Mouse (Mus musculus) CH12.LX (cell line): ENCODE measurements at regions not wholly inside any gene's neighbourhood (a gene's known extent, or its start where the extent isn't known, plus 50 kb on each side); places are given as distances from the start of the nearest gene placed in this dataset.

Experiments
- BHLHE40 ChIP-seq: IDR thresholded peaks from 2 replicates; pipeline ENCODE4 v1.6.1; 2011; ENCODE audit warnings: mild to moderate bottlenecking, low read depth, low read length, improper control_type of control experiment
- CHD2 ChIP-seq: IDR thresholded peaks from 2 replicates; pipeline ENCODE4 v1.6.1; 2011; ENCODE audit warnings: low read length, improper control_type of control experiment
- CTCF ChIP-seq, 2 experiments: IDR thresholded peaks in 1 of 2; conservative IDR thresholded peaks in 1 of 2; 2 replicates each; pipeline ENCODE4 v1.5.1; 2011 to 2012; ENCODE audit warnings: low read depth in 2 of 2, low read length in 2 of 2, improper control_type of control experiment in 1 of 2, inconsistent platforms in 1 of 2, mild to moderate bottlenecking in 1 of 2, moderate library complexity in 1 of 2
- E2F4 ChIP-seq: IDR thresholded peaks from 2 replicates; pipeline ENCODE4 v1.6.1; 2011; ENCODE audit warnings: low read depth, low read length, improper control_type of control experiment; ENCODE audit not compliant: insufficient replicate concordance
- ELF1 ChIP-seq: IDR thresholded peaks from 2 replicates; pipeline ENCODE4 v1.6.1; 2014; ENCODE audit warnings: low read depth, mild to moderate bottlenecking, inconsistent platforms, low read length, improper control_type of control experiment
- EP300 ChIP-seq: IDR thresholded peaks from 2 replicates; pipeline ENCODE4 v1.6.1; 2011; ENCODE audit warnings: low read length, improper control_type of control experiment
- MAZ ChIP-seq: IDR thresholded peaks from 2 replicates; pipeline ENCODE4 v1.6.1; 2012; ENCODE audit warnings: low read depth, mild to moderate bottlenecking, inconsistent platforms, low read length, improper control_type of control experiment, moderate library complexity
- MEF2A ChIP-seq: IDR thresholded peaks from 2 replicates; pipeline ENCODE4 v1.6.1; 2014; ENCODE audit warnings: low read depth, mild to moderate bottlenecking, inconsistent platforms, low read length, improper control_type of control experiment, borderline replicate concordance
- MYC ChIP-seq: IDR thresholded peaks from 2 replicates; pipeline ENCODE4 v1.6.1; 2011; ENCODE audit warnings: low read depth, mild to moderate bottlenecking, improper control_type of control experiment, low read length
- PAX5 ChIP-seq: IDR thresholded peaks from 2 replicates; pipeline ENCODE4 v1.6.1; 2012; ENCODE audit warnings: low read length, inconsistent platforms, mixed read lengths
- POLR2A ChIP-seq: IDR thresholded peaks from 2 replicates; pipeline ENCODE4 v1.6.1; 2011; ENCODE audit warnings: low read depth, mild to moderate bottlenecking, improper control_type of control experiment, low read length
- POLR2AphosphoS2 ChIP-seq: IDR thresholded peaks from 2 replicates; pipeline ENCODE4 v1.6.1; 2011; ENCODE audit warnings: low read depth, low read length, improper control_type of control experiment
- USF1 ChIP-seq: IDR thresholded peaks from 2 replicates; pipeline ENCODE4 v1.6.1; 2014; ENCODE audit warnings: low read depth, mild to moderate bottlenecking, inconsistent platforms, low read length, improper control_type of control experiment

DNA sequence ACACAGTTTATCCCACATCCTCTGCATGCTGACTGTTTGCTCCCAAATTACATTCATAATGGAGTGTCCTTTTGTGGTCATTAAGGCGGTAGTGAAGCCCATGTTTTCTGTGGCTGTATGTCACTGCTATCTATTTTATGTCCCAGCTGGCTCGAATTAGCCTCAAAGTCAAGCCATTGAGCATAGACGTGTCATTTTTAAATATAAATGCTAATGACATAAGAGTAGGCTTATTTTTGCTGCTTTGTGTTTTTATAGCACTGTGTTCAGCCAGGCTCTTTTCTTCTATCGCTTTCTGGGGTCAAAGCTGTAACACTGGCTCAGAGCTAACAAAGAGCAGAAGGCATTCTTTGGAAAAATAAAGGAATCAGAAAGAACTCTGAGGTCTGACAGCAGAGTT is 83.8 kb upstream of the Pkn2 start:
- TF ChIP-seq EP300 (no peak), BHLHE40 (no peak), PAX5 (no peak), USF1 (no peak), CHD2 (no peak), MEF2A (no peak), CTCF (conservative IDR thresholded peaks at IDR 0.05 in 1 of 2, IDR thresholded peaks at IDR 0.05 in 1 of 2; ENCODE audit: low read depth in 2 of 2, low read length in 2 of 2) (no peak), ELF1 (no peak), MAZ (no peak), POLR2AphosphoS2 (no peak), MYC (no peak), E2F4 (no peak), POLR2A (no peak)
